Mouse (Mus musculus): ENCODE results near the gene Mtnr1b. TPM values are rescaled to one million over a fixed set of nuclear protein-coding genes. Genes with fewer than 3 reads are reported as not detected.

Gene Mtnr1b
- polyA plus RNA-seq, 1 experiment from 2014 or later = not detected

DNA sequence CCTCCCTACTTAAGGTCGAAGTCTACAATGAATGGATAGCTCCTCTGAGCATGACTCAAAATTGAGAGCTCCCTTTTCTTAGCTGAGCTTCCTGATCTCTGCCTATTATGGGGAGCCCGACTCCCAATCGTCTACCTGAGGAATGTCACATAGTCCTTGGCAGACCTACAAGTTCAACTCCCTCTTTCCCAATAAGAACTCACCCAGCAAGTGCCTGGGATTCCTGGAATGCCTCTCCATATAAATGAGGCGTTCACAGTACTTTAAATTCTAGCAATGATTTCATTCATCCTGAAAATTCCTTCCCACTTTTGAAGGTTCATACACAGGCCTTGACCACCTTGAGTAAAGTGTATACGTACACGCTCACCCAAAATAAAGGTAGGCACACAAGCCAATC lies 79.9 kb downstream of the Mtnr1b start:
- Histone ChIP-seq H3K36me3 (no peaks in the 10 kb centered on the region), H3K4me1 (replicated peaks) (no peaks in the 10 kb centered on the region), H3K4me2 (no peak overlapping the region), H3K27me3 (no peaks in the 10 kb centered on the region), H3K9me3 (replicated peaks) (no peaks in the 10 kb centered on the region), H3K9ac (no peak overlapping the region), H3K27ac (no peak overlapping the region), H3K4me3 (replicated peaks) (no peak overlapping the region)
- ATAC-seq (ENCODE audit: low read depth) (no peak), DNase-seq (no peak)
- WGBS (ENCODE audit: insufficient replicate concordance) = 60% methylated on average over 6 of the region's 6 CpGs

- H3K36me3 ChIP-seq = no peaks in the 10 kb centered on the region
- H3K27me3 ChIP-seq = no peaks in the 10 kb centered on the region
- H3K4me1 ChIP-seq (replicated peaks) = no peaks in the 10 kb centered on the region
- 66% methylated on average over 9 of the region's 9 CpGs for WGBS (ENCODE audit: insufficient replicate concordance)
- H3K9me3 ChIP-seq (replicated peaks) = no peaks in the 10 kb centered on the region
- no peak overlapping the region for H3K4me2 ChIP-seq
- H3K9ac ChIP-seq = no peak overlapping the region
- DNase-seq = no peak
- no peak for ATAC-seq (ENCODE audit: low read depth)
- no peak overlapping the region for H3K27ac ChIP-seq
- H3K4me3 ChIP-seq (replicated peaks) = no peak overlapping the region
These were observed 82.3 kb downstream of the Mtnr1b start for GRCm38 (mm10) chr9:15792076-15792475.

- Histone ChIP-seq H3K27me3 (no peaks in the 10 kb centered on the region), H3K36me3 (no peaks in the 10 kb centered on the region), H3K4me2 (no peak overlapping the region), H3K4me1 (replicated peaks) (no peaks in the 10 kb centered on the region), H3K4me3 (replicated peaks) (no peak overlapping the region), H3K9me3 (replicated peaks) (no peaks in the 10 kb centered on the region), H3K27ac (no peak overlapping the region), H3K9ac (no peak overlapping the region)
- 46% methylated on average over 2 of the region's 2 CpGs for WGBS (ENCODE audit: insufficient replicate concordance)
- ATAC-seq (ENCODE audit: low read depth) (no peak), DNase-seq (no peak)
These were observed 87.7 kb downstream of the Mtnr1b start for GRCm38 (mm10) chr9:15786610-15787009.

- Histone ChIP-seq H3K36me3 (no peaks in the 10 kb centered on the region), H3K9ac (no peak overlapping the region), H3K4me3 (replicated peaks) (no peak overlapping the region), H3K27ac (no peak overlapping the region), H3K4me2 (no peak overlapping the region), H3K9me3 (replicated peaks) (no peaks in the 10 kb centered on the region), H3K27me3 (no peaks in the 10 kb centered on the region), H3K4me1 (replicated peaks) (no peaks in the 10 kb centered on the region)
- ATAC-seq (ENCODE audit: low read depth) (no peak), DNase-seq (no peak)
- 43% methylated on average over 3 of the region's 3 CpGs for WGBS (ENCODE audit: insufficient replicate concordance)
These were observed 88.2 kb downstream of the Mtnr1b start for GRCm38 (mm10) chr9:15786192-15786591.

DNA sequence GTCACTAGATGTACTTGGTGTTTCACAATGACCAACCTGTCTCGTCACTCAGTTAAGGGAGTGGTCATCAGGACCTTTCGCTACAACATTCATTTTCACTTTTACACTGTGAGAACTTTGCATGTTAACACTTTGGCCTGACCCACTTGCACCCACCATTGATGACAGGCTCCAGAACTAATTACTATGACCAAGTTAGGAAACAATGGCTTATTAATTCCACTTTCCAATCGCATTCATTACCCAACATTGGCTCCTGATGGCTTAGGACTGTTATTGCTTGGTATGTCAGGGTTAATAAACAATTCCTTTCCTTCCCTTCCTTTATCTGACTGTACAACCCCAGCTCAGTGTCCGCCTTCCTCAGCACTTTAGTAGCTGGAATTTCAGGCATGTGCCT lies 92.4 kb downstream of the Mtnr1b start:
- Histone ChIP-seq H3K36me3 (no peaks in the 10 kb centered on the region), H3K4me2 (no peak overlapping the region), H3K4me1 (replicated peaks) (no peaks in the 10 kb centered on the region), H3K27me3 (no peaks in the 10 kb centered on the region), H3K27ac (no peak overlapping the region), H3K9ac (no peak overlapping the region), H3K4me3 (replicated peaks) (no peak overlapping the region), H3K9me3 (replicated peaks) (no peaks in the 10 kb centered on the region)
- DNase-seq (no peak), ATAC-seq (ENCODE audit: low read depth) (no peak)
- 47% methylated on average over 4 of the region's 4 CpGs for WGBS (ENCODE audit: insufficient replicate concordance)

- no peak overlapping the region for H3K9ac ChIP-seq
- no peaks in the 10 kb centered on the region for H3K4me1 ChIP-seq (replicated peaks)
- H3K27me3 ChIP-seq = no peaks in the 10 kb centered on the region
- no peaks in the 10 kb centered on the region for H3K36me3 ChIP-seq
- no peaks in the 10 kb centered on the region for H3K9me3 ChIP-seq (replicated peaks)
- ATAC-seq (ENCODE audit: low read depth) = no peak
- no peak overlapping the region for H3K4me2 ChIP-seq
- WGBS (ENCODE audit: insufficient replicate concordance) = 76% methylated on average over 1 of the region's 1 CpGs
- DNase-seq = no peak
- H3K27ac ChIP-seq = no peak overlapping the region
- no peak overlapping the region for H3K4me3 ChIP-seq (replicated peaks)
These were observed 99.4 kb downstream of the Mtnr1b start for GRCm38 (mm10) chr9:15774911-15775310.

Other genes starting within 250 kb of the Mtnr1b start
- not detected in 2 replicates for gene Deup1, start 246.6 kb downstream of the Mtnr1b start, polyA plus RNA-seq (2015; fragmentation: Nextera tagmentation; extraction: Ambion mirVana)
- gene Slc36a4, start 164.8 kb downstream of the Mtnr1b start, polyA plus RNA-seq (2015; fragmentation: Nextera tagmentation; extraction: Ambion mirVana) = 1.4 and 1.6 TPM in 2 replicates

All from liver, embryonic 13.5 days (tissue).